Mouse (Mus musculus) neural tube, embryonic 12.5 days (tissue): ENCODE results near the gene Nudt21. TPM values are rescaled to one million over a fixed set of nuclear protein-coding genes. Genes with fewer than 3 reads are reported as not detected.

ENCODE experiments used
- ATAC-seq: fragments of 200-750 bp; cut with Nextera tagmentation; 2 replicates; pipeline ENCODE4 v1.8.0; 2017; ENCODE audit warnings: low read depth, mild to moderate bottlenecking, moderate TSS enrichment, moderate library complexity; ENCODE audit not compliant: low FRiP score
- H3K27ac ChIP-seq: fragments of 300-500 bp; sonication (generic); 2 replicates; pipeline ENCODE4 v1.5.1; 2016
- H3K27me3 ChIP-seq: fragments of 300-500 bp; sonication (generic); replicated peaks from 2 replicates; pipeline ENCODE4 v1.6.1; 2016; ENCODE audit warnings: mild to moderate bottlenecking
- H3K36me3 ChIP-seq: fragments of 300-500 bp; sonication (generic); 2 replicates; pipeline ENCODE4 v1.6.1; 2016; ENCODE audit warnings: mild to moderate bottlenecking
- H3K4me1 ChIP-seq: fragments of 300-500 bp; sonication (generic); 2 replicates; pipeline ENCODE4 v1.6.1; 2016
- H3K4me2 ChIP-seq: fragments of 300-500 bp; sonication (generic); replicated peaks from 2 replicates; pipeline ENCODE4 v1.6.1; 2016; ENCODE audit warnings: mild to moderate bottlenecking
- H3K4me3 ChIP-seq: fragments of 300-500 bp; sonication (generic); 2 replicates; pipeline ENCODE4 v1.5.1; 2016
- H3K9ac ChIP-seq: fragments of 300-500 bp; sonication (generic); 2 replicates; pipeline ENCODE4 v1.6.1; 2016; ENCODE audit warnings: mild to moderate bottlenecking
- H3K9me3 ChIP-seq: fragments of 300-500 bp; sonication (generic); 2 replicates; pipeline ENCODE4 v1.6.1; 2016; ENCODE audit warnings: mild to moderate bottlenecking
- WGBS: fragments of 180-500 bp; shearing (Covaris S2); methylation state at CpG from one replicate; pipeline ENCODE4 v1.1.7; 2016; 5-methylcytosine and 5-hydroxymethylcytosine counted together
- polyA plus RNA-seq: library from polyadenylated mRNA; unstranded; fragments of >200 nt; fragmentation: Nextera tagmentation; extraction: Ambion mirVana; gene quantifications from 2 replicates; pipeline ENCODE4 v1.2.1, GENCODE M21; 2016

Gene Nudt21
- polyA plus RNA-seq, 1 experiment from 2014 or later: 133 TPM

DNA sequence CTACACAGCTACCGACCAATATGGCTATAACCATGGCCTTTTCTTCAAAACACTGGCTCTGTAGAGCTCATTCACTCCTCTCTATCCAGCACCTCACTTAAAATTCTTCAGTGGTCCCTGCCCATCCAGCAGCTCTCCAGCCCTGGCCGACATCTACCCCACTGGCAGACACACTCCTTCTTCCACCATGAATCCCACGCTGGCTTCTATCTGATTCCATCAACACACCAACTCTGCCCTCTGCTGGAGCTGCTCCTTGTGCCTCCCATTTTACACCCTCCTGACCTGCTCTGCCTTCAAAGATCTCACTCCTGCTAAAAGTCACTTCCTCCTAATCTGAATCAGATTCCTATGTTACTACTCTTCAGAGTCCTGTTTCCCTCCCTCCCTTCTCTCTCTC, 53.0 kb downstream of the Nudt21 start:
- H3K9me3 ChIP-seq: no peaks in the 10 kb centered on the region
- H3K36me3 ChIP-seq: peaks cover 75% of the 10 kb centered on the region
- H3K4me1 ChIP-seq: no peaks in the 10 kb centered on the region
- no peak overlapping the region for H3K27ac ChIP-seq
- 84% methylated on average over 3 of the region's 3 CpGs for WGBS
- ATAC-seq: no peak
- H3K27me3 ChIP-seq: no peaks in the 10 kb centered on the region
- H3K9ac ChIP-seq: no peak overlapping the region
- no peak overlapping the region for H3K4me2 ChIP-seq
- H3K4me3 ChIP-seq: no peak overlapping the region

DNA sequence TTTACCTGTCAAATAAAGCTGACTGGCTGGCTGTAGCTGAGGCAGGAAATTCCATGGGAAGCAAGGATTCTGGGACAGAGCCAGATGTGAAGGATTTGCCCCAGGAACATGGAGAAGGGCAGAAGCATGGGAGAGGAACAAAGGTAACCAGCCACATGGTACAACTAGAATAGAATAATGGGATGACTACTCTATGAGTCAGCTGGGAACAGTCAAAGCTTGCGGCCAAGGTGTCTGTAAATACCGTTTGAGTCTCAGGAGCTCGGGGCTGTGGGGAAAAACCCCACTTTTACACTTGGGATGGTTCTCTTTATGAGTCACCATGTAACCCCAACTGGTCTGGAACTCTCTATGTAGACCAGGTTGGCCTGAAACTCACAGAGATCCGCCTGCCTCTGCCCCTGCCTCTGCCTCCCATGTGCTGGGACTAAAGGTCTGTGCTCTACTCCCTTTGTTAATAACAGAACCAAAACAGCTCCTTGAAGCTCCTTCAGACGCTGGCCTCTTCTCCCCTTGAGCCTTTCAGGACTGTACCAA, 55.1 kb downstream of the Nudt21 start:
- H3K4me2 ChIP-seq: no peak overlapping the region
- H3K9ac ChIP-seq: no peak overlapping the region
- no peak for ATAC-seq
- WGBS: 96% methylated on average over 5 of the region's 5 CpGs
- no peak overlapping the region for H3K4me3 ChIP-seq
- H3K9me3 ChIP-seq: no peaks in the 10 kb centered on the region
- peaks cover 78% of the 10 kb centered on the region for H3K36me3 ChIP-seq
- H3K4me1 ChIP-seq: no peaks in the 10 kb centered on the region
- no peak overlapping the region for H3K27ac ChIP-seq
- no peaks in the 10 kb centered on the region for H3K27me3 ChIP-seq

DNA sequence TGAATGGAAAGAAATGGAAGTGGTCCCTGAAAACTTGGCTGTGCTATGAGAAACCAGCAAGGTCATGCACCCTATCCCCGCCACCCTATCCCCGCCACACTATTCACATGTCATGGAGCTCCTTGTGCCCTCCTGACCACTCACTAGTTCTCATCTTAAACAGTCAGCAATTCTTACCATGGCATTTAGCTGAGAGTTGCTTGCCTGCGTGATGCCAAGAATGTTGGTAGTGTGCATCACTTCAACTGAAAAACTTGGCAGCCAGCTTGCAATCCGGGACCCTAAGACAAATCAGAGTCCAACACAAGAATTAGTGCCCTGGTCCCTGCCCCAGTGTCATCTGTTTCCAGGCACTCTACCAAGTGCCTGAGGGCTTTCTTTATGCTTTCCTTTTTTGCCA, 56.7 kb downstream of the Nudt21 start:
- H3K9ac ChIP-seq: no peak overlapping the region
- WGBS: 96% methylated on average over 4 of the region's 4 CpGs
- no peak overlapping the region for H3K4me2 ChIP-seq
- no peak overlapping the region for H3K4me3 ChIP-seq
- no peak overlapping the region for H3K27ac ChIP-seq
- no peaks in the 10 kb centered on the region for H3K9me3 ChIP-seq
- no peaks in the 10 kb centered on the region for H3K4me1 ChIP-seq
- ATAC-seq: no peak
- H3K27me3 ChIP-seq: no peaks in the 10 kb centered on the region
- peaks cover 79% of the 10 kb centered on the region for H3K36me3 ChIP-seq

DNA sequence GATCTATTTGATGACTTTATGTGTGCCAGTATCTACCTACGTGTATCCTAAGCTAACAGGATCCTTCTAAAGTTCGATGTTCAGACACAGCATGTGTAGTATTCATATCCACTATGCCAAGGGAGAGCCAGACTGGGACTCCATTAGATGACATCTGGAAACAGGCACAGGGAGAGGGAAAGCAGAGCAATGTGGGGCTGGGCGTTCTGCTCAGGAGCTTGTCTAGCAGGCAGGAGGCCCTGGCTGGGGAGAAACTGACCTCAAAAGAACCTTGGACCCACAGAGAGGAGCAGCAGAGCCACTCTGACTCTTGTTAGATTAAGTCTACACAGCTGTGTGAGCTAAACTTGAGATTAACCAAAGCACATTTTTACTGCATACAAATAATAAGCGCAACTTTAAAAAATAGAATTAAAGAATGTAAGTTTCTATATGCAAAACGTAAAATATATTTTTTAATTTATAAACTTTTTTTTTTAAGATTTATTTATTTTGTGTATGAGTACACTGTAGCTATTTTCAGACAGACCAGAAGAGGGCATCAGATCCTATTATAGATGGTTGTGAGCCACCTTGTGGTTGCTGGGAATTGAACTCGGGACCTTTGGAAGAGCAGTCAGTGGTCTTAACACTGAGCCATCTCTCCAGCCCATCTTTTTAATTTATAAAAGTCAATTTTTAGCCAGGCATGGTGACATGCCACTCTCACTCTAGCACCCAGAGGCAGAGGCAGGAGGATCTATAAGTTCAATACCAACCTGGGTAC, 60.2 kb downstream of the Nudt21 start:
- 94% methylated on average over 6 of the region's 6 CpGs for WGBS
- no peak overlapping the region for H3K9ac ChIP-seq
- H3K36me3 ChIP-seq: peaks cover 81% of the 10 kb centered on the region
- no peak overlapping the region for H3K27ac ChIP-seq
- no peaks in the 10 kb centered on the region for H3K9me3 ChIP-seq
- H3K4me3 ChIP-seq: no peak overlapping the region
- H3K4me2 ChIP-seq: no peak overlapping the region
- H3K27me3 ChIP-seq: no peaks in the 10 kb centered on the region
- no peak for ATAC-seq
- H3K4me1 ChIP-seq: no peaks in the 10 kb centered on the region

DNA sequence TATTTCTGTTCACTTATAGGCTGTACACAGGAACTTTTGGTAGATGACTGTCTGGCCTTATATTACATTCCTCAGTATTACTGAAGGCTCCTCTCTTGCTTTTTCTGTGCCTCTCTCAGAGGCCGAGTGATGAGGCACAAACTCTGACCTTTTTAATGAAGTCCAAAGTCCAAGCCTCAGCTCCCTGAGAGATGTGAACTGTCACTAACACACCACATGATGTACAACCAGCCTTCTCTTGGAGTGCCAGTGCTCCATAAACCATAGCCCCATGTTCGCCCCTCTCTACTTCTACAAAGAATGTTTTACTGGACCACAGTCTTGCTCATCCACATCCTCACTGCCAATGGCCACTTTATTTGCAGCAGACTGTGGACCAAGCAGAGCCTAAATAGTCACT, 61.5 kb downstream of the Nudt21 start:
- H3K4me2 ChIP-seq: no peak overlapping the region
- H3K4me3 ChIP-seq: no peak overlapping the region
- ATAC-seq: no peak
- no peaks in the 10 kb centered on the region for H3K4me1 ChIP-seq
- H3K36me3 ChIP-seq: peaks cover 80% of the 10 kb centered on the region
- H3K27me3 ChIP-seq: no peaks in the 10 kb centered on the region
- no peaks in the 10 kb centered on the region for H3K9me3 ChIP-seq
- no peak overlapping the region for H3K9ac ChIP-seq
- whole genome bisulfite sequencing: 97% methylated on average over 2 of the region's 2 CpGs
- no peak overlapping the region for H3K27ac ChIP-seq

DNA sequence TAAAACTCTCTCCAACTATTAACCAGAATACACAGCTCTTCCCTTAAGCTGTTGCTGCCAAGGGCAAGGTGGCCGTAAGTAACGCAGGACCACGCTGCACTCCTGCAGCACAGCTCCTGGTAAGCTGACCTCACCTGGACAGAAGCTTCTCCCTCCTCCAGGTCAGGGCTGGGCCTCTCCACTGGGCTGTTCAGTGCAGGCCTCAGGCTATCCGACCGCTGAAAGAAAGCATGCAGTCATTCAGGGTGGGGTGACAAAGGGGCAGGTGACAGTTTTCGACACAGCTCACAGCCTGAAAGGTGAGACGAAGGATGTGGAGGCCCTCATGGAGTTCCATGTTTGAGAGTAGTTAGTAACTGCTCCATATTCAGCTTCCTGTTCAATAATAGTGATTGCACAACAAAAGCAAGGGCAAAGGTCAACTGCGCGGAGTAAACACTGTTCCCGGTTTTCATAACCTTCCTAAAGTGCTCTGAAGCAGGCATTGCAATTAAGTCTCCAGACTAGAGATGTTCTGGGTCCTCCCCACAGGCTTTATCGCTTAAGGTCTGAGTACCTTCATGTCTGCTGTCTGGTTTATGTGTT, 62.1 kb downstream of the Nudt21 start:
- Histone ChIP-seq H3K36me3 (peaks cover 80% of the 10 kb centered on the region), H3K9me3 (no peaks in the 10 kb centered on the region), H3K27ac (no peak overlapping the region), H3K4me2 (no peak overlapping the region), H3K4me3 (no peak overlapping the region), H3K9ac (no peak overlapping the region), H3K4me1 (no peaks in the 10 kb centered on the region; the same call in 1 of the 2 replicates), H3K27me3 (no peaks in the 10 kb centered on the region)
- WGBS: 92% methylated on average over 11 of the region's 11 CpGs
- ATAC-seq: no peak

DNA sequence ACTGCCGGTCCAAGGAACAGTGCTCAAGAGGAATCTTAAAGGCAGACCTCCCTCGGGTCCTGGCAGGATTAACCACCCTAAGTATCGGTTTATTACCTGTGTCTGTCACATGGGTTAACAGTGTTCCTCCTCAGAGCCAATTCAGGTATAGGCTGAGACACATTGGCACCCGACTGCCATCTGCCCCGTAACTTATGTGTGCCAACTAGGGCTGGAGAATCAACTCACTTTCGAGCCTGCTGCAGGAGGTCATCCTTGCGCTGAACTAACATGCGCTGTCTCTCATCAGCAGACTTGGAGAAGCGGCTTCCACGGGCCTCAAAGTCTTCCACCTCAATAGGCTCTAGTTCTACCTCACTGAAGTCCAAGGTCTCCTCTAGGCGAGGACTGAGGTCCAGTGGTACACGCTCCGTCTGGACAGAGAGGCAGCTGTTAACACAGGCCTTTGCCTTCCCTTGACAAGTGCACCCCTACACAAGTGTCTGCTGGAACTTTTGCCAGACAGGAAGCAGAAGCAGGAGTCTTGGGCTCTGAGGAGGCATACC, 62.9 kb downstream of the Nudt21 start:
- Histone ChIP-seq H3K36me3 (peaks cover 81% of the 10 kb centered on the region), H3K4me1 (no peaks in the 10 kb centered on the region; the same call in 1 of the 2 replicates), H3K27me3 (no peaks in the 10 kb centered on the region), H3K9me3 (no peaks in the 10 kb centered on the region), H3K27ac (no peak overlapping the region), H3K4me3 (no peak overlapping the region), H3K9ac (no peak overlapping the region), H3K4me2 (no peak overlapping the region)
- 94% methylated on average over 13 of the region's 13 CpGs for WGBS
- no peak for ATAC-seq

DNA sequence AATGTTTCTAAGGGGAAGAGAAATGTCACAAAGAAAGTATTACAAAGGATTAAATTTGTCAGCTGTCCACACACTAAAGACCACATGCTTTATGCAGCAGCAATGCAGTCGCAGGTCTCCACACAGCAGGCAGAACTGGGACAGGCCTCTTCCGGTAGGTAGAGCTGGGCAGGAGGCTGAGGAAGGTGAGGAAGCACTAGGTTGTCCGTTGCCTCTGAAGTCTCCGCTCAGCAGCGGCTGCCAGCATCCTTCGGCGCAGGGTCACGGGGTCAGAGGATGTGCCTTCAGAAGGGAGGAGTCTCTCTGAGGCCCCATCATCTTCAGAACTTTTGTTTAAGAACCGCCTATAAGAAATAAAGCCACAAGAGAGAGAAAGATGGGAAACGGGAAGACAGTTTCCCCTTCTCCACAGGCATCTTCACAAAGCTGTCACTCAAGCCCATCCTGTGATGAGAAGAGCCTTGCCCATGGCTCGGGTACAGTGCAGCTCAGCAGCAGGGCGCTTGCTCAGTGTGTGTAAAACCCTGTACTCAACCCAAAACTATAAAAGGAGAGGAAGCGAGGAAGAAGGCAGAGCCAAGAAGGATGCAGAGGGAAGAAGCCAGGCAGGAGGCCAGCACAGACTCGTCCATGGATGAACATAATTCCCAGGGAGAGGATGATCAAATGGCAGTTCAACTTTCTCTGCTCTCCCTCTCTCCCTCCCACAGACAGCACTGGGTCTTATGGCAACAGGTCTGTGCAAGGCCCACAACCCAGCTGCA, 63.7 kb downstream of the Nudt21 start:
- no peak for ATAC-seq
- Histone ChIP-seq H3K9ac (no peak overlapping the region), H3K27me3 (no peaks in the 10 kb centered on the region), H3K4me2 (no peak overlapping the region), H3K27ac (no peak overlapping the region), H3K36me3 (peaks cover 75% of the 10 kb centered on the region), H3K9me3 (no peaks in the 10 kb centered on the region), H3K4me1 (no peaks in the 10 kb centered on the region; the same call in 1 of the 2 replicates), H3K4me3 (no peak overlapping the region)
- WGBS: 82% methylated on average over 14 of the region's 14 CpGs

DNA sequence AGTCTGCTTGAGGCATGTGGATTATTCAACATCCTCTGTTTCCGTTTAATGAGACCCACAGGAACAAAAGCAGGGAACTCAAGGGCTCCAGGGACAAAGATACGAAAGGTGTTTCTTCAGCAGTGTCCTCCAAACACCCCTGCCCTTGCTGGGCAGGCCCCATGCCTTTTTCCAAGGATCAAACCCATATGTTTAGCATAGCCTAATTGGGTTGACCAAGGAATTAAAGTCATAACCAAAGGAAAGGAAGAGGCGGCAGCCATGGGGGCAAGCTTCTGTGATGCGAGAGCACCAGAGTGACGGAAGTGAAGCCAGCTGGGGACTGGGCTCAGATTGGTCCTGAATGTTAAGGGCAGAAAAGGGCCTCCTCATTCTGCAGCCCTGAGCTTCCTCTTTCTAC, 64.6 kb downstream of the Nudt21 start:
- Histone ChIP-seq H3K9ac (no peak overlapping the region), H3K4me1 (no peaks in the 10 kb centered on the region; the same call in 1 of the 2 replicates), H3K36me3 (peaks cover 73% of the 10 kb centered on the region), H3K27ac (no peak overlapping the region), H3K4me2 (no peak overlapping the region), H3K27me3 (no peaks in the 10 kb centered on the region), H3K9me3 (no peaks in the 10 kb centered on the region), H3K4me3 (no peak overlapping the region)
- ATAC-seq: no peak
- 89% methylated on average over 5 of the region's 5 CpGs for WGBS

DNA sequence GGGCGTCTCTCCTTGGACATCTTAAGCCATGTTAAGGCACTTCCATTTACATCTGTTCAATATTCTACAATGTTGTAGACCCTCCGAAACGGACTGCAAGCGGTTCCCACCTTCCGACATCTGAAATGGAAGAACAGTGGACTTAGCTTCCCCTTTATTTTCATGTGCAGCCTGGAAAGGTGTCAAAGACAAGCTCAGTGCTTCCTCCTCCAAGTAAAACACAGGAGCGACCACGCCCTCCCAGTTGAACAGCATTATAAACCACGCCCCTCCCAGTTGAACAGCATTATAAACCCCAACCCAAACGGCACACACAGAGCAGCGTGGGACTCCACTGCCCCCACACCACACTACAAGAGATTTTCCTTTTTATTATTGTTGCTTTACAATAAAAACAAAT, 65.4 kb downstream of the Nudt21 start:
- WGBS: 81% methylated on average over 10 of the region's 10 CpGs
- ATAC-seq: no peak
- H3K4me2 ChIP-seq: no peak overlapping the region
- H3K36me3 ChIP-seq: peaks cover 75% of the 10 kb centered on the region
- no peaks in the 10 kb centered on the region; the same call in 1 of the 2 replicates for H3K4me1 ChIP-seq
- H3K27me3 ChIP-seq: no peaks in the 10 kb centered on the region
- no peak overlapping the region for H3K4me3 ChIP-seq
- H3K9ac ChIP-seq: no peak overlapping the region
- H3K27ac ChIP-seq: no peak overlapping the region
- no peaks in the 10 kb centered on the region for H3K9me3 ChIP-seq

DNA sequence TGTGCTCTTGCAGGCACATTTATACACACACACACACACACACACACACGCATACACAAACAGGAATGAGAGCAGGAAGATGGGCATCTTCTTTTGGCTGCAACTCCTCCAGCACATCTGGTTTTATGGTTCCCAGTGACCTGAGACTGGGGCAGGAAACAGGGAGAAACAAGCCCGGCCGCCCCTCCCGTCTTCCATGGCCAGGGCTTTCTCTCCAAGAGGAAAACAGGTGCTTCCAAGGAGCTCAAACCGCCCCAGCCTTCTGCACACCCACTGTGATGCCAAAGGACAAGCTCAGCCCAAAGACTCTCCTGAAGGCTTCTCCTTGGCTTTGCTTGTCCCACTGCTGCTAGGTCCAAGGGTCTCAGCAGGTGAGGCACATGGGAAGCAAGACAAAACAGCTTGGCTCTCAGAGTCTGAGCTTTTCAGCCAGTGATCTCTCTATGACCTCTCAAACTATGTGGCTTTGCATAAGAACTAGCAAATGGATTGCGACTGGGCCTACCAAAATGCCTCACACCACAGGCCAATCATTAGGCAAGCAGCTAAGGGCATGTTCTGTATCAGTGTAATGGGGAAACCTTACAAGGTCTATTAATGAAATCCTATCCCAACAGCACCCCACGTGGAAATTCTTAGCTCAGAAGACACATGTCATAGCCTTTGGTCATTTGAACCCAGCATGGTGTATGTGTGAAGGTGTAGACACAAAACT, 67.0 kb downstream of the Nudt21 start:
- H3K9me3 ChIP-seq: no peaks in the 10 kb centered on the region
- no peaks in the 10 kb centered on the region for H3K27me3 ChIP-seq
- H3K27ac ChIP-seq: no peak overlapping the region
- H3K4me2 ChIP-seq: no peak overlapping the region
- no peak for ATAC-seq
- H3K9ac ChIP-seq: no peak overlapping the region
- 71% methylated on average over 7 of the region's 7 CpGs for WGBS
- H3K4me1 ChIP-seq: no peaks in the 10 kb centered on the region; the same call in 1 of the 2 replicates
- H3K4me3 ChIP-seq: no peak overlapping the region
- H3K36me3 ChIP-seq: peaks cover 73% of the 10 kb centered on the region
